Mouse (Mus musculus) testis, postnatal 10 days (tissue): ENCODE results near the gene Aldh3a2.
A peak's percentile ranks its signal among the peaks of the same experiment; 100 is the strongest.
"Not testable (repeated sequence)": the region's sequence is repeated elsewhere in the genome, so short reads cannot be mapped to it uniquely, and the experiment has no call there.

ENCODE experiments used
- DNase-seq: peaks from one replicate; pipeline ENCODE4 v3.0.0; 2021; ENCODE audit warnings: low spot score

Aldh3a2 gene

DNA sequence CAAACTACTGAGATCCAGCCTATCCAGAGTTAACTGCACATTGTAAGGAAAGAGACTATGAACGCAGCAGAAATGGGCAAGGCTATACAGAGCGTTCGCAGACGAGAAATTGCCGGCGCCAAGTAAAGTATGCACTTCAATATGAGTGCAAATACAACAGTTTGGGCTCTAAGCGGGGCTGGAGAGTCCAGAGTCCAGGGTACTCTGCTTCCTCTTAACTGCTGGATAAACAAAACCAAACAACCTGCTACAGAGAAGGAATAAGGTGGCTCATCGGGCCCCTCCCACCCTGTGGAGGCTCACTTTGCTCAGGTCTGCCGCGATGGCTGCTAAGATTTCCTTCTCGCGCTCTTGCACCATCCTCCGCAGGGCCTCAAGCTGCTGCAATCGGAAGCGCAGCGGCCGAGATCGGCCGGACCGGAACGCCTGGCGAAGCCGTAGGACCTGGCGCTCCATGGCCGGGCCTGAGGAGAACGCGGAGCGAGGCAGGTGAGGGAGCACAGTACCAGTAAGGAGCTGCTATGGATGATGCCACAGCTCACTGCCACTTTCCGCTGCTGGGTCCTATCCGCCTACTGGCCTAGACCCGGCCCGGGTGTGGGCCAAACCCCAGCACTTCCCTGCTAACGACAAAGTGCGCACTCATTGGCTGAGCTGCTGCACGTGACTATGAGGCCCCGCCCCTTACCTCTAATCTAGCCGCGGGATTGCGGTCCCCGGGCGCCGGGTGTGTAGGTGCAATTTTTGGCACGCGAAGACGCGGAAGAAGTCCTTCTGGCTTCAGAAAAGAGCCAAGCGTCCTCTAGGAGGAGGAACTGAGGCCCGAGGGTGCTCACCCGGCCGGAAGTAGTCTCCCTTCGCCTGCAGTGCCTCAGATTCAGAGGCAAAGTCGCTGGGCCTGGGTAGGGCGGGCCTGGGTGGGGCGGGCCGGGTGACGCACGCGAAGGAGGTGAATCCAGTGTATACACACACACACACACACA lies at the start of gene Aldh3a2:
Gene Aldh3a2, minus strand, starts transcription at position 914 of the 983 bp plus-strand sequence.
- peak; percentile 97 for DNase-seq

DNA sequence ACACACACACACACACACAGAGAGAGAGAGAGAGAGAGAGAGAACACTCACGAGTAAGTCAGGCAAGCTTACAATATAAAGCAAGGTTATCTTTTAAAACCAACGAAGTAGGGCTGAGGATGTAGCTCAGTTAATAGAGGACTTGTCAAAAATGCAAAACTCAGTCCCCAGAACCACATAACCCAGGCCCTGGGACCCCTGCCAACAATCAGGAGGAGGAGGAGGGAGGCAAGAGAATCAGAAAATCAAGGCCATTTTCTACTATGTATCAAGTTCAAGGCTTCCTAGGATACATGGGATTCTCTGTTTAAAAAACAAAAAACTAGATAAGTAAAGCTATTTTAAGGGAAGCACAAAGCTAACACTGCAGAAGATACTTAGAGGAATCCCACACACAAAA lies 49.6 kb upstream of the Aldh3a2 start:
- peak; percentile 85 for DNase-seq

DNA sequence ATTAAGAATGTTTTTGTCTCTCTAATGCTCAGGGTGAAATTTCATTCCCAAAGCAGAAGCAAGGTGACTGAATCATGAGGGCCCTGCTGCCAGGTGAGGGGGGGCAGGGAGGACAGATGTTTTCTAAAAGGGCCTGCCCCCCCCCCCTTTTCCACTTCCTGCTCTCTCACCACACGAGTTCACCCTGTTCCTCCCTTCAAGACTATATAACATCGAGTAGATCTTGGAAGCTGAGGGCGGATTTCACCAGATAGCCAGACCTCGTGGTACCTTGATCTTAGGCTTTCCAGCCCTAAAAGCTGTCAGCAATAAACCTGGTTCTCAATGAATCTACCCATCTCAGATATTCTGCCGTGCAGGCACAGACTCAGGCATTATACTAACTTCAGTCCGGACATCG lies 43.1 kb upstream of the Aldh3a2 start:
- peak; percentile 28 for DNase-seq

DNA sequence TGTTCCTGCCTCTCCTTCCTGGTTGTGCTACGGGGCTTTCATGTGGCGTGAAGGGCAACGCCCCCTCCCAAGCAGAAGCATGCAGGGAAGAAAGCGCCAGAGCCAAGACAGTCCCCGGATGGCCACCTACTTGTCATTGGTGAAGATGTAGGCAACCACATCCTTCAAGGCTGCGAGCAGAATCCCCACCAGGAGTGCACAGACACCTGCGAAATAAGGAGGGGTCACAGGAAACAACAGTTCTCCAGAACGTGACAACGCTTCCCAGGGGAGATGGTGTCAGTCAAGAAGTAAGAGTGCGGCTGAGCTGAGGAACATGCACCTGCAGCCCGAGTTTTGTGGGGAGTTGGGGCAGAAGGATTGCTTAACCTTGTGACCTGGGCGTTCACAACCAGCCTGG lies 42.6 kb upstream of the Aldh3a2 start:
- peak; percentile 35 for DNase-seq

DNA sequence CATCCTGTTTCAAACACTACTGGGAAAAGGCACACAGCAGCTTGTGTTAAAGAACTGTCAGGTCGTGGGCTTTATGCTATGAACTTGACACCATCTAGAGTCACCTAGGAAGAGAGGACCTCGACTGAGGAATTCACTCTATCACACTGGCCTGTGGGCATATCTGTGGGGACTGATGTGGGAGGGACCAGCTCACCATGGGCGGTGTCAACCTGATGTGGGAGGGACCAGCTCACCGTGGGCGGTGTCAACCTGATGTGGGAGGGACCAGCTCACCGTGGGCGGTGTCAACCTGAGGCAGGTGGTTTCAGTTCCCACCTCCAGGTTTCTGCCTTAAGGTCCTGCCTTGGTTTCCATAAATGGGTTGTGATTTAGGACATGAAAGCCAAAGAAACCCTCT lies 40.5 kb upstream of the Aldh3a2 start:
- DNase-seq = peak; percentile 53

DNA sequence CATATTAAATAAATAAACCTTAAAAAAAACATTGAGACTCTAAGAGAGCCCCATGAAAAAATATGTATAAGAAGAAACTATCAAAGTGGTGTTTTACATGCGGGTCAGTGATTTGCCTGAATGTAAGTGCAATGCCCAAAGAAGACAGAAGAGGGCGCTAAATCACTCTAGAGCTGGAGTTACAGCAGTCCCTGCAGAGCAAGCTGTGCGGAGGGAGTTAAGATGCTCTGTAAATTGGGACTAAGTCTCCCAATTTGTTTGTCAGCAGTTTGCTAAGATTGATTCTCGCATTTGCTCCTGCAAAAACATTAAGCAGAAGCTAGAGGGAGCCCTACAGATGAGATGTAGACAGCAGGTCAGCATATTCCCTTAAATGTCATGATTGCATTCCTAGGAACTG lies 38.1 kb upstream of the Aldh3a2 start:
- DNase-seq = peak; percentile 79

DNA sequence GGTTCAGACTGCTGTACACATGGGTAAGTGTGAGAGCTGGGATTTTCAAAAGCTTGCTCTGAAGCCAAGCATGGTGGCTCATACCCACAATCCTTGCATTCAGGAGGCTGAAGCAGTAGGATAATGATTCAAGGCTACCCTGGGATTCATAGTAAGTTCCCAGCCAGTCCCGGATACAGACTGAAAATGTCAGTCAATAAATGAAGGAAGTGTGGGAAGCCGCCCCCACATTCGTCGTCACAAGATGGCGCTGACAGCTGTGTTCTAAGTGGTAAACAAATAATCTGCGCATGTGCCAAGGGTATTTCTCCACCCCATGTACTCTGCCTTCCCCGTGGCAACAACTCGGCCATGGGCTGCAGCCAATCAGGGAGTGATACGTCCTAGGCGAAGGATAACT lies 37.3 kb upstream of the Aldh3a2 start:
- not testable (repeated sequence) for DNase-seq

DNA sequence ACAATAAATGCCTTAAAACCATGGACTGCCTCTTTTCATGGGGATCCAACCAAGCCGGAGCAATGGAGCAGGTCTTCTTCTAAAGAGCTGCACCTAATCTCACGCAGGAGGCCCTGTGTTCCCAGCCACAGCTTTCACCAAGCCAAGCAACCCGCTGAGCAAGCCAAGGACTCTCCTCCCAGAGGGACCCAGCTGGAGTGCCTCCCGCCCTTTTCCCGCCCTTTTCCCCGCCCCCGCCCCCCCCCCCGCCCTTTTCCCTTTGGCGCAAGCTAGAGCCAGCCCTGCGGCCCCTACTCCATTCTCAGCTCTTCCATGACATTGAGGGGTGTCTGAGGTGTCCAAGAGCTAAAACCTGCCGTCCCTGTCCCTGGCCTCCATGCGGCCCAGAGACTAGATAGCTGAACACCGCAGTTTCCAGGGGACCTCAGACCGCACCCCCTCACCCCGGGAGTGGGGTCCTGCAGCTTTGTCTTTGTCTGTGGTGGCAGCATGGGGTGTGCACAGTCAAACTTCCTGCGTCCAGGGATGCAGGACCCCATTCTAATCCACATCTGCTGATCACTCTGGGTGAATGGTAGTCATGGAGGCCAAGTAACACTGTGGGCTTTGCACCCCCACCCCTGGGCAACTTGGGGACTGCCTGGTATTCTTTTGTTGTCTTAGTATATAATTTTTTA lies 33.6 kb upstream of the Aldh3a2 start:
- DNase-seq = peak; percentile 62

DNA sequence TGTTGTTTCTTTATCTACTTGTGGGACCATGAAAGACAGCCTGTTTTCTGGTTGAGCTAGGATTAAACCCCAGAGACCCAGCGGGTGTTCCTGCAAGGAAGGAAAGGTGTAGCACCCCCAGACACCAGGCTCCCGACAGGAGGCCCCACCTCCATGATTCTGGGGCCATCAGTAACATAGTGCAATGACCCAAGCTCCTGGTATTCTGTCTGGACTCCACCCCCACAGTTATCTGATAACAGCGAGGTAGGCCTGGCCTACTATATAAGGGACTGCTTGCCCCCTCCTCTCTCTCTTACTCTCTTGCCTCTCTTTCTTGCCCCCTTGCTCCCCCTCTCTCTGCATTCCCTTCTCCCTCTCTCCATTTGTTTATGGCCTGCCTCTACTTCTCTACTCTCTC lies 32.9 kb upstream of the Aldh3a2 start:
- peak; percentile 37 for DNase-seq

DNA sequence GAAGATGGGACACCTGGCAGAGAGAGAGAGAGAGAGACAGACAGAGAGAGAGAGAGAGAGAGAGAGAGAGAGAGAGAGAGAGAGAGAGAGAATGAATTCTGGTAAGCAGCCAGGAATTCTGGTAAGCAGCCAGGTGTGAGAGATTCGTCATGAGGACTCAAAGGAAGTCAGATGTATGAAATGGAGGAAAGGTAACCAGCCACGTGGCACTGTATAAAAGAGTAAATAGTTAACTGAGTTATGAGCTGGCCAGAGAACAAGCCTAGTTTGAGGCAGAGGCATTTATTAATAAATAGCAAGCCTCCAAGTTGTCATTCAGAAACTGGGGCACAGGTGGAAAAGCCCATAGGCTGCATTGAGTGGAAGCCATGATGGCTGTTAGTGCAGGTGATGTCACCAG lies 30.6 kb upstream of the Aldh3a2 start:
- peak; percentile 21 for DNase-seq

DNA sequence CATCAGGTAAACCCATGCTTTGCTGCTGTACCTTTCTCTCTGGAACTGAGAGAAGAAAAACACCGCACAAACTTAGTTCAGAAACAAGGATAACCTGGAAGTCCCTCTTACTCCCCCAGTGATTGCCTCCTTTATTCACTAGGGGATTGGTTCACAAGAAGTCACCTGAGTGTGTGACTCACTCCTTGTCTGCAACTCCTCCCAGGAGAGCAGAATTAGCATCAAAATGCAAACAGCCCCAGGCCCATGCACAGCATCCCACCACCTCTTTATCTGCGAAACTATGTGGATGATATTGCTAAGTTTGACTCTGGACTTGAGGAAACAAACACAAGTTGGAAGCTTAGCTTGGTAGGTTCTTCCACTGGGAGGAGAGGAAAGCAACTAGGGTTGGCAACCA lies 30.1 kb upstream of the Aldh3a2 start:
- peak; percentile 26 for DNase-seq

DNA sequence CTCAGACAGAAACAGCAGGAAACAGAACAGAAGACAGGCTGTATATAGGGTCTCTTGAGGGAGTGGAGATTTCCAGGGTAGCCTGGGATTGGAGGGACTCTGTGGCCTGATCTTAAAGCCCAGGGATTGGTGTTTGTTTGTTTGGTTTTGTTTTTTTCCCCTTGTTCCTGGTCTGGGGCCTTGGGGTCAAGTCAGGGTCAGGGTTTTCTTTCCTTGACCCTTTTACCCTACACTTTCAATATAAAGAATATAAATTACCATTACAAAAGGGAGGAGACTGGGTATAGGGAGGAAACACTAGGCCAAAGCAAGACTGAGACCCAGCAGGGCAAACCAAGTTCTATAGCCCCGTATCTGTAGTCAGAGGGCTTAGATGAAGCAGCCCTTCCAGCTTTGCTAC lies 29.3 kb upstream of the Aldh3a2 start:
- no peak for DNase-seq

DNA sequence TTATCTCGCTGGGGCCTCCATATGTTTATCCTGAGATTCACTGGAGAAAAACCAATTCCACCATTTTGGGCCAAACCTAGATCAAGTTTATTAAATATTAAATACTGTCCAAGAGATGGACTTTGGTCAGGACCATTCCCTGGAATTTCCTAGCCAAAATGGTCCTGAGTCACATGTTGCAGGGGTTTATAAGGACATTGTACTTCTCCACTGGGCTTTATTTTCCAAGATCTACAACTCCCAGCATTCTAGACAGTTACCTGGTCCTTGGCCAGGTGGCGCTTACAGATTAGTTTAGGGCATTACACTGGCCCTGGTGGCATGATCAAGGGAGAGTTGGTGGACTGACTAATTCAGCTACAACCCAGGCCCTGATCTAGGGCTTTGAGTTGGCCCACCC lies 28.3 kb upstream of the Aldh3a2 start:
- peak; percentile 25 for DNase-seq

DNA sequence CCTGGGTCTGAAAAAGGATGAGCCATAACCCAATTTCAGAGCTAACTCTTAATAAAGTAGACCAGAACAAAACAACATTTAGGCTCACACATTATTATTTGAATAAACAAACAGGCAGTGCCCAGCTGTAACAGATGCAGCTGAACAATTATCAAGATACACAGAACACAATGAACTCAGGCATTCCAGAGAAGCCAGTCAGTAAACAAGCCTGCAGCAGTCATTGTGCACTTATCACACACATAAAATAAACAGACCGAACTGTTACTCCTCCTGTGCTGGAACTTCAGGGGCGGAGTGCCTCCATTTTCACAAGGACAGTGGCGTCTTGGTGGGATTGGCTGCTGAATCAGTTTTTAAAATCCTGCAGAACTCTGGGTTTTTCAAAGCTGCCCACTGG lies 27.2 kb upstream of the Aldh3a2 start:
- no peak for DNase-seq

DNA sequence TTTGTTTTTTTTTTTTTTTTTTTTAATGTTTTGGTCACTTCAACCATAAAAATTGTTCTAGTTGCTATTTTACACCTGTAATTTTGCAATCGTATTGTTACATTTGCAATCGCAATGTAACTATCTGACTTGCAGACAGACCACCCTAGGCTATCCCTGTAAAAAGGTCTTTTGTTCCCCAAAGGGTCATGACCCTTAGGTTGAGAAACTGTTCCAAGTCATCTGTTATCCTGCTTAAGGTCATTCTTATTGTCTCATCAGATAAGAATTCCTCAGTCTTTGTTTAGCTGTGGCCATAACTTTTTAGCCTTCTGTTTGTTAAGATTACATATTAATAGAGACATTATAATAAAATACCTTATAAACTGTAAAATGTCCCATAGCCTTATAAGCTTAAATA lies 26.0 kb upstream of the Aldh3a2 start:
- DNase-seq = no peak

DNA sequence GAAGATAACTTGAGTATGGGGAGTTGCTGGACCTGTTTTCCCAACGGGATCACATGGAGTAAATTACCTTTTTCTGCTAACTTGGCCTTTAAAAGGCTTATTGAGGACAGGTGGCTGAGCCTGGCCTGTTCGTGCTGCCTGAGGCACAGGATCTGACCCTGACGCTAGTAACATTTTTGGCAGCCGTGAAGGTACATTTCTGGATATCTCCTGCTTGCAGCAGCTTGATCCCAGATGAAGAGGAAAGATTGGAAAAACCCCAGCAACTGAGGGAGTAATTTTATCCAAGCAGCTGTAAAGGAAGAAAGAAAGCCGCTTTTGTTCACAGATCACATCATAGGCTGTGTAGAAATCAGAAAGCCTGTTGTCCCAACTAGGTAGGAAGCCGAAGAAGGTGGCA lies 17.1 kb upstream of the Aldh3a2 start:
- DNase-seq = no peak

DNA sequence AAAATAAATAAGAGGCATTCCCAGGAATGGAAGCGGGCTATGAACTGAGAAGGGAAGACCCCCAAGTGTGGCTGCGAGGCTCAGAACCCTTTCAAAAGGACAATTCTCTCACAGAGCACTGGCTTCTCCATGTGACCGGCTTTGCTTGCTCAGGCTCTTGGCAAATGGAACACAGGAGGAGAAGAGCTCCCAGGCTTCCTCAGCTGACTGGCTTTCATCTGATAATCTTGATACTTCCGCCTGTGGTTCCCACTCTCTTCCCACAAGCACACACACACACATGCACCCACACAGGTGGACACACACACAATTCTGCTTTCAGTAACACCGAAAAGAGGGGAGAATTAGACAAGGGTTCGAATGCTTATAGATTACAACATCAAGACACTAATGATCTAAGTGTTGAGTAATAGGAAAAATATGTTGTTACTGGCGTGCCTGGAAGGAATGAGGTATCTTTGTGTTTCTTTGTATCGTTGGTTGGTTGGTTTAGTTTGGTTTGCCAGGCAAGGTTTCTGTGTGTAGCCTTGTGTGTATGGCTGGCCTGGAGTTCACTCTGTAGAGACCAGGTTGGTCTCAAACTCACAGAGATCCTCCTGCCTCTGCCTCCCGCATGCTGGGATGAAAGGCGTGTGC lies 16.3 kb upstream of the Aldh3a2 start:
- no peak for DNase-seq

DNA sequence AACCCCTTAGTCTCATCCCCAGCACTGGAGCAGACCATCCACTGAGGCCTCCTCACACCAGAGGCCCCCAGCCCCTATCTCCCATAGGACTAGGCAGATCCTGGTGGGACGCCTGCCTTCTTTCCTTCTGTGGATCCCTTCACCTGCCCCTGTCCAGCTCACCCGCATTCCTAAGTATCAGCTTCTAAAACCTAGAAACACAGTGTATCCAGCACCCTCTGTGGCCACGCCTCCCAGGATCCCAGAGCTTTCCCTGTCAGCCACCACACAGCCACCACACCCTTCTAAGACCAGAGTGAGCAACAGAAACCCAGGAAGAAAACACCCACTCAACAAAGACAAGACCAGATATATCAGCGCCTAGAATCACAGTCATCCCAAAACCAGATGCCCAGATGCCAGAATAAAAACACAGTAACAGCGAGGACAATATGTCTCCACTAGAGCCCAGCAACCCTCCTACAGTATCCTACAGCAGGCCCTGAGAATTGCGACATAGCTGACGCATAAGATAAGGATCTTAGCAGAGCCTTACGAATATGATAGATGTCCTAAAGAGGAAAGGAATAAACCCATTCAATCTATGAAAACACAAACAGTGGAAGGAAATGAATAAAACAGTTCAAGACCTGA lies 11.3 kb upstream of the Aldh3a2 start:
- DNase-seq = no peak

DNA sequence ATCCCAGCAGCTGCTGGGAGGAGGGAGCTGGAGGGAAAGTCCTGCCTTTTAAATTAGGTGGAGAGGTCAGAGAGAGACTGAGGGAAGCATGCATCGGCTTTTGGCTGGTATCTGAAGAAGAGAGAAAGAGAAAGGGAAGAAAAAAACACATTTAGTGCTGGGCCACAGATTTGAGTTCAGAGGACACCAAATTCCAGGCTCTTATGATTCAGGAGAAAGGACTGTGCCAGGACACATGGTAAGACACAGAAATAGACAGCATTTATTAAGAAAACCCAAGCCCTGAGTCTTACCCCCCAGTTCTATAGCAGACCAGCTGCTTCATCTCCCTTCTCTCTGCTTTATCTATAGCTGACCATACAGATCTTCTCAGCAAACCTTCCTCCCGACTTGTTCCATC lies 10.7 kb upstream of the Aldh3a2 start:
- no peak for DNase-seq

DNA sequence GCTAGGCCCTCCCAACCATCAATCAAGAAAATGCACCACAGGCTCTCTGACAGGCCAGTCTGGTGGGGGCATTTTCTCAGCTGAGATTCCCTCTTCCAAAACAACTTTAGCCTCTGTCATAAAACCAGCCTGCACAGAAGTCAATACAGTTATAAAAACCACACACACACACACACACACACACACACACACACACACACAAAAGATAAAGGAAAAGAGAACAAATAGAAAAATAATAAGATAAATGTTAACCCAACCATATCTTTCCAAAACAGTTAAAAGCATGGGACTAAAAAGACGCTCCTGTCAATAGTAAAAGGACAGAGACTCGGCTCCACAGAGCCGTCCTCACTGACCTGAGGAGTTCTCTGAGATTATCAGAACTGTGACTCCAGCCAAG lies 9.2 kb upstream of the Aldh3a2 start:
- DNase-seq = no peak

DNA sequence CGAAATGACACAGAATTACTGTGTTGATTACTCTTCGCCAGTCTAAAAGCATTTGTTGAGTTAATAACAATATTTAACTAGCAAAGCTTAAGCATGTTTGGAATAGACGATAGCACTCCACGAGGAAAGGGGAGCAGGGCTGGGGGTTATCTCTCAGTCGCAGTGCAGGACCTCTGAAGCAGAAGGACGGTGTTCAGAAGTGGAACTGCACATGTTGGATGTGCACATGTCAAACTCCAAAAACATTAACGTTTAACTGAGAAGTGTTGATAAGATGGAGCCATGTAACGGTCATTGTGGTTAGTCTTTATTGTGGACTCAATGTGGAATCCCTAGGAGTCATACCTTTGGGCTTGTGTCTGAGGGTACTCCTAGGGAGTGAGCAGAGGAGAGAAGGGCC lies 7.8 kb upstream of the Aldh3a2 start:
- DNase-seq = no peak

DNA sequence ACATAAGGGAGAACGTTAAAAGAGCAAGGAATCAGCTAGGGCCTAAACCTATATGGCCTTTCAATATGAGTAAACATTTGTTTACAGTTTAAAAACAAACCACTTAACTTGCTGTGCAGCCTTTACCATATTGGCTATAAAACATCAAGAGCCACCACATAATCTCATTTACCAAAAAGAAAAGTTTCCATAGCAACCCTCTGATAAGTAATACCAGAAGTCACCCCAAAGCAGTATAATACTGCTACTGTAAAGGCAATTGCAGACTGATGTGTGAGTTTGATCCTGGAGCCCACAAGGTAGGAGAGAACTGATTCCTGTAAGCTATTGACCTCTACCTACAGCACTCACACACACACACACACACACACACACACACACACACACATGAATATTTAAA lies 7.2 kb upstream of the Aldh3a2 start:
- DNase-seq = no peak
